Mouse (Mus musculus) CH12F3 (cell line): Measurements from ENCODE around the gene Hspg2.
"Not testable (repeated sequence)": the region's sequence is repeated elsewhere in the genome, so short reads cannot be mapped to it uniquely, and the experiment has no call there.

Experiments
- in situ Hi-C: fragments of 300-500 bp; cut with MboI; formaldehyde crosslinking; loops from 2 replicates; pipeline ENCODE4 v1.14.3; 2020; ENCODE audit warnings: low sequenced_read_pairs

Hspg2 gene

DNA sequence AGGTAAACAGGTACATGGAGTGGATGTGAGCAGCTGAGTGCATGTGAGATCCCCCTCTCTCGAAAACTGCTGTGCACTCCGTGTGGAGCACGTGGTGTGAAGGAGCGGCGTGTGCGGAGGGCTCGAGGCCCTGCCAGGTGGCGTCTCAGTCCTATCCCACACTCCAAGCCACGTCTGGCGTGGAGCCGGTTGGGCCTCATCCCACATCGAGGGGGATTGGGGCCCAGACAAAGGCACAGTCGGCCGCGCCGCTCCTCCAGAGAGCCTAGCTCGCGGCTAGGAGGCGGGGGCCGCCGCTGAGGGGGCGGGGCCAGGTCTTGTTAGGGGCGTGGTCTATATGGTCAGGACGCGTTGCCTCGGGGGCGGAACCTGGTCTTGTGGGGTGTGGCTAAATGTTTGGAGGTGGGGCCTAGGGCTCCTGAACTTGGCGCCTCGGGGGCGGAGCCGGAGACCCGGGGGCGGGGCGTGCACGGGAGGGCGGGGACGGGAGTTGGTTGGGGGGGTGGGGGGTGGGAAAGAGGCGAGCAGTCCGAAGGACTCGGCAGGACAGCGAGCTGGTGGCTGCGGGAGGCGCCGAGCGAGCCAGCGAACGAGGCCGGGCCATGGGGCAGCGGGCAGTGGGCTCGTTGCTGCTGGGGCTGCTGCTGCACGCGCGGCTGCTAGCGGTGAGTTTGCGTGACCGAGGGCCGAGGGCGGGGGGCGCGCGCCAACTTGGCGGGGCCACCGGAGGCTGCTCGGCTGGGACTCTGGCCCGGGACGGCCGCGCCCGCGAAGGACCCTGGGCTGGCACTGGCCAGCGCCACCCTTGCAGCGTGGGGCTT, at the start of gene Hspg2:
Hspg2 (plus strand) TSS at position 510 of the 821 bp plus-strand sequence.
- in situ Hi-C loops, result no loop called here

- in situ Hi-C loops, result no loop called here
Observed at GRCm38 (mm10) chr4:137430502-137430901, 38.1 kb upstream of the Hspg2 start, which contains the start of gene Cela3b. Gene Cela3b (minus strand): TSS chr4:137430540.

DNA sequence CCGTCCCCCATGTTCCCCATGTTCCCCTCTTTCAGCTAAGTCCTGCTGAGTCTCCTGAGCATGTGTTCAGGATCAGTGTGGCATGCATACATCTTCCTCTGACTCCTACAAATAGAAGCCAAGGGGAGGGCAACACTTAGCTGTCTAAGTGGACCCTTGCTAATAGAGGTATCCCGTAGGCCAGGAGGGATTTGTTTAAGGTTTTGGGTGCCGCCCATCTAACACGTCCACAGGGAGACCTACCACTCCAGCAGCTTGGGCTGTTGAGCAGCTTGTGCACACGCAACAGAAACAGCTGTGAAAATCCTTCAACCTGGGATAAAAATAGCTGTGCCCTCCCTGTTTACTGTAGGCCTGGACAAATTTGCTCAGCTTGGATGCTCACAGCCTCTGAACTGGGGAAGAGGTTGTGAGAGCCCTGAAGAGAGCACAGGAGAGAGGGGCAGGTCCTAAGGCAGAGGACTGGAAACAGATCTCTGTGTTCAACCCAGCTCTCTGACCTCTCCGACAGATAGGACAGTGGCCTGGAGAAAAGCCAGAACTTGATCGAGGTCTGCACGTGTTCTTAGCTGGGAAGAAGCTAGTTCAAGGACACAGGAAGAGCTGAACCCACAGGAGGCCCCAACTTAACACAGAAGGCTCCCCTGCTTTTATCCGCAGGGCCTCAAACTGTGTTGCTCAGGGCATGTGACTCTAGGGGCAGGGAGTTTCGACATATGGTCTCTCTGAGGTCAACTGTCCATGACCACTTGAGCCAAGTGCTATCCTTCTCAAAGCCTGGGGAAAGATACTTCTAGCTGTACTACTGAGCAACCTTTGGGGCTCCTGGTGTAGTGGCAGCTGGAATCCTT, 35.6 kb upstream of the Hspg2 start:
- in situ Hi-C loops, result not testable (repeated sequence)

- in situ Hi-C loops, result no loop called here
Observed at GRCm38 (mm10) chr4:137436979-137437669, 31.4 kb upstream of the Hspg2 start.

DNA sequence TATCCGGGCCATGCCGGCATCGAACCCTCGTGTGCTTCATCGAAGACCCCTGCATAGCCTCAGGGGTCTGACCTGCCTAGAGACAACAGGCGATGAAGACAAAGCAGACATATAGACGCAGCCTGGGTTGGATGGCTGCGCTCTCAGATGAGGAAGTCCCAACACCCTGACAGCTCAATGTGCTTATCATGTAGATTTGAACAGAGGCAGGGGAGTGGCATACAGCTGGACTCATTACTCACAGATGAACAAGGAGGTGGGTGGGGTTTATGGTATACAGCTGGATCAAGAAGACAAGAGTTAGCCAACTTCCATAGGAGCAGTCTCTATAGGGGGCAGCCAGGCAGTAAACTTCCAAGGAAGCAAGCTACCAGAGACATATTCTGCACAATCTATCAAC, 29.7 kb upstream of the Hspg2 start:
- in situ Hi-C loops, result no loop called here

- in situ Hi-C loops, result loop anchor here (10.0 kb wide), 1 partner anchor 103 kb away; no protein-coding TSS in a partner anchor
Observed at GRCm38 (mm10) chr4:137441332-137441731, 27.2 kb upstream of the Hspg2 start.

GRCm38 (mm10) chr4:137443625-137444024, 24.9 kb upstream of the Hspg2 start:
- in situ Hi-C loops, result loop anchor here (10.0 kb wide), 1 partner anchor 101 kb away; no protein-coding TSS in a partner anchor

- in situ Hi-C loops, result loop anchor here (10.0 kb wide), 1 partner anchor 99 kb away; no protein-coding TSS in a partner anchor
Observed at GRCm38 (mm10) chr4:137445881-137446280, 22.7 kb upstream of the Hspg2 start.

GRCm38 (mm10) chr4:137447363-137448196, 21.0 kb upstream of the Hspg2 start:
- in situ Hi-C loops, result loop anchor here (10.0 kb wide), 1 partner anchor 97 kb away; no protein-coding TSS in a partner anchor

DNA sequence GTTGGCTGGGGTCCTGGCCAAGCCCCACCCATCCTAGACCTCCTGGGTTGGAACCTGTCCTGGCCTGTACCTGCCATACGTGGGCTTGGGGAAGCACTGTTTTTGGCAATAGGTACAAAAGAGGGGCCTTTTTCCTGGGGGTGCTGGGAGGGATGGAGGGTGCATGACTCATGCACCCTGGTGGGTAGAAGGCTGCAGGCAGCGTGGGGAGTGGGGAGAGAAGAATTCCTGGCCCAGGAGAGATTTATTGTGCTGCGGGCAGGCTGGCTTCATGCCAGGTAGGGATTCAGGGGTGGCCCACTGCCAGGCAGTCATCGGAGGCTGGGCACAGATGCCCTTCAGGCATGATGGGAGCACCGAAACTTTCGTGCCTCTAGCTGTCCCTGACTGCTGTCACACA, 20.4 kb upstream of the Hspg2 start:
- in situ Hi-C loops, result loop anchor here (10.0 kb wide), 1 partner anchor 97 kb away; no protein-coding TSS in a partner anchor

DNA sequence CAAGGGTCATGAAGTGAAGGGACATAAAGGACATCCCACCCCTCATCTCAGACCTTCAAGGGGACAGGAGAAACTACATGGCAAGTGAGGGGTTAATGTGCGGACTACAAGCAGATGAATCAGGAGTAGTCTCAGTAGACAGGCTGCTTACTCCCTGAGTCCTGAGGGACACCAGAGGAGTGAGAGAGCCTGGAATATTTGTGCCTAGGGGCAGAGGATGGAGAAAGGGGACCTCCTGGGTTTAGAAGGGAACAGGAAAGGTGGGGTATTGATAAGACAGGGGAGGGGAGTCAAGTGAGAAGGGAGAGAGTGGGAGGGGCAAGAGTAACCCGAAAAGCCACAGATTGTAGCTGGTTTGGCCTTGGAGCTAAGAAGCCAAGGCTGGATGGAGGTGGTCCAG, 19.9 kb upstream of the Hspg2 start:
- in situ Hi-C loops, result loop anchor here (10.0 kb wide), 1 partner anchor 96 kb away; no protein-coding TSS in a partner anchor

DNA sequence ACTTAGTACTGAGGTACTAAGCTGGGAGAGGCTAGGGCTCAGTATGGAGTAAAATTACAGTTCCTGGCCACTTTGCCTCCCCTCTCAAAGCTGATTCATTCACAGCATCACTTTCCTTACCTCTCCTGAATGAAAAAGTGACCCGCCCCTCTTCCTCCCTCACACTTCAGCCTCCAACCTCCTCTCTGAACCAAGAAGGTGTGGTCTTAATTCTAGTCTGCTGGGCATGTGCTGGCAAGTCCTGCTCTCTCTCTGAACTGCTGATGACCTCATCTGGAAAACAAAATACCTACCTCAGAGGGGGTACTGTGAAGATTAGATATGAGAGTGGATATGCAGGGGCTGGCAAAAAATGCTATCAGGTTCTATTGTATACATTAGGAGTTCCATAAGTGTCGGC, 19.4 kb upstream of the Hspg2 start:
- in situ Hi-C loops, result loop anchor here (10.0 kb wide), 1 partner anchor 96 kb away; no protein-coding TSS in a partner anchor

GRCm38 (mm10) chr4:137449715-137450114, 18.9 kb upstream of the Hspg2 start:
- in situ Hi-C loops, result loop anchor here (10.0 kb wide), 1 partner anchor 95 kb away; no protein-coding TSS in a partner anchor

GRCm38 (mm10) chr4:137452190-137452589, 16.4 kb upstream of the Hspg2 start:
- in situ Hi-C loops, result no loop called here

- in situ Hi-C loops, result no loop called here
Observed at GRCm38 (mm10) chr4:137453234-137453767, 15.3 kb upstream of the Hspg2 start, which contains the start of gene 1700013G24Rik. Gene 1700013G24Rik (plus strand): TSS chr4:137453284.

- in situ Hi-C loops, result no loop called here
Observed at GRCm38 (mm10) chr4:137454582-137454981, 14.0 kb upstream of the Hspg2 start.

DNA sequence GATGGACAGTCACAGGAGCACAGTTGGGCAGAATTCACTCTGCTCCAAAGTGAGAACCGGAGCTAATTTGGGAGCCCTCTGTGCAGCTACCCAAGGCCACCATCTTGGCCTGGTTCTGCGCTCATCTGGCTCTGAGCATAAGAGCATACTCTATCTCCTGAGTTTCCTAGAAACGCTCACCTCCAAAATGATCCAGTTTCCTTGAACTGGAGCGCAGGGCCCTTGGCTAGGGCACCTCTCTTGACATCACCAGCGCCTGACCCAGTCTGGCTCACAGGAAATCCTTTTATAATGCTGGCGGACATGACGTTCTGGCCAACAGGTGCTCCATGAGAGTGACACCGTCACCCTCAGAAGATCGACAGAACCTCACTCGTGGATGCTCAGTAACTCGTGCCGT, 12.0 kb upstream of the Hspg2 start:
- in situ Hi-C loops, result no loop called here

GRCm38 (mm10) chr4:137457292-137457691, 11.3 kb upstream of the Hspg2 start:
- in situ Hi-C loops, result no loop called here

GRCm38 (mm10) chr4:137458310-137458709, 10.3 kb upstream of the Hspg2 start:
- in situ Hi-C loops, result no loop called here
